Mouse (Mus musculus) CD4-positive, CD25-positive, alpha-beta regulatory T cell, adult 9 weeks (primary cell): ENCODE results near the gene Actn1. TPM values are rescaled to one million over a fixed set of nuclear protein-coding genes. Genes with fewer than 3 reads are reported as not detected.

ENCODE experiments used
- polyA plus RNA-seq: library from polyadenylated mRNA; unstranded; fragments of 100-300 nt; shearing (Covaris generic); gene quantifications from one replicate; pipeline ENCODE4 v1.2.1, GENCODE M21; 2017

Gene Actn1
- polyA plus RNA-seq, result 31.8 TPM

GRCm38 (mm10) chr12:80260056-80260743 lies at the start of gene Actn1:
TSS of gene Actn1 (minus strand) at chr12:80260371.

Other genes with a start within 250 kb of the Actn1 start
- 155 TPM for gene Zfp36l1, start 147.4 kb downstream of the Actn1 start, polyA plus RNA-seq
- gene Dcaf5, start 176.2 kb upstream of the Actn1 start, polyA plus RNA-seq, result 15.8 TPM
- gene Exd2, start 202.7 kb upstream of the Actn1 start, polyA plus RNA-seq, result 48.6 TPM